Mouse (Mus musculus): ENCODE results near the gene Paqr4.

Paqr4 gene

DNA sequence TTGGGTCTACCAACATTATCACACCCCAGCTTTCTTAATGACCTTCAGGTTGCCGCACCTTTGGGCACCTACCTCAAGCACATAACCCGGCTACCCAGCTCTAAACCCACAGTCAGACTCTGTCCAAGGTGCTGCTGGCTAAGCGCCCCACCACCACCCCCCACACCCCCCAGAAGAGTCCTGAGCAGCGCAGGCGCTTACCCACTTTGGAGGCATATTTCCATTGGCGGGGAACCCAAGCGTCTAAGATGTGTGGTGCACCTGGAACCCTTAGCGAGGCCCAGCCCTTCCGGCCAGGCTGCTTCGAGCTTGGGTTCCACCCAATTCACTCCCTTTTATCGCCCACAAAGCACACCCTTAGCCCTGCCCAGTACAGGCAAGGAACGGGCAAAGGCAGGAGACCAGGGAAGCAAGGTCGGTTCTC, at the start of gene Paqr4:
TSS of gene Paqr4 (minus strand) at position 270 of the 424 bp plus-strand sequence.
- peaks cover 90% of the 10 kb centered on the region for H3K27me3 ChIP-seq (ENCODE audit: insufficient read depth, low read length)
- H3K4me1 ChIP-seq (replicated peaks; ENCODE audit: low read depth, low read length), result peaks cover 71% of the 10 kb centered on the region
- TF ChIP-seq NANOG (IDR thresholded peaks at IDR 0.05; ENCODE audit: borderline replicate concordance, low read length) (no peak), CTCF (conservative IDR thresholded peaks at IDR 0.05; ENCODE audit: low read length) (no peak), POU5F1 (IDR thresholded peaks at IDR 0.05; ENCODE audit: borderline replicate concordance, low read length) (no peak)
- peak within 1 kb of the TSS; percentile 82 for H3K4me3 ChIP-seq (replicated peaks; ENCODE audit: low read length)
- H3K9me3 ChIP-seq (ENCODE audit: low read length), result no peaks in the 10 kb centered on the region
- H3K36me3 ChIP-seq (ENCODE audit: insufficient read depth, low read length), result peaks cover 14% of the 10 kb centered on the region

DNA sequence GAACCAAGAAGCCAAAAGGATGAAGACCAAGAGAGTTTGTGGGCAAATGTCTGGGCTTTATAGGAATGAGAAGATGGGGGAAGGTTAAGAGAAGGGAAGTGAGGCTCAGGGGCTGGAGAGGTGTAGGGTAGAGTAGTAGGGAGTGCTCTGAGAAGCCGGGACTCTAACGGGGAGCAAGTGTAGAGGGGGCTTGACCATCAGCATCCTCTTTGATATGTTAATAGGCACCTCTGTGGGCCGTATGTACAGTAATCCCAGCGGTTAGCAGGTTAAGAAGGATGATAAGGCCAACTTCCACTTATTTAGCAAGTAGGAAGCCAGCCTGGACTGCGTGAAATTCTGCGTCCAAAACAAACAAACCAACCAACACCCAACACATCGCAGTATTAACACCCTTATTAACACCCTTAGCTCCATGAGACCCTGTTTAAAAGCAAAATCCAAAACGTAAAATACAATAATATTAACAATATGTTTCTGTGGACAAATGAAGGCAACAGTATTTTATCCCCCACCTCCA, 49.1 kb upstream of the Paqr4 start:
- peaks cover 62% of the 10 kb centered on the region for H3K4me1 ChIP-seq (replicated peaks; ENCODE audit: low read depth, low read length)

DNA sequence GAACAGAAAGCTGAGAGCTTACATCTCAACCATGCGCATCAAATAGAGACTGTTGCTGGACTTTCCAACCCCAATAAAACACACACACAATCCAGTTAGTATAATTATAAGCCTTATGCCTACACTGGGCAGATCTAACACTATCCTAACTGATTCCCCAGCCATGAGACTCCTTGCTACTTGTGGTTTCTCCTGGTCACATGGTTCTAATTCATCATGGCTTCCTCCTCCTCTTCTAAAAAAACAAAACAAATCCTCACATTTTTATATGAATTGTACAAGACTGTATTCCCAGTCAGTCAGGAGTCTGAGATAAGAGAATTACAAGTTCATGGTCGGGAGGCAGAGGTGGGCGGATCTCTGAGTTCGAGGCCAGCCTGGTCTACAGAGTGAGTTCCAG, 48.3 kb upstream of the Paqr4 start:
- H3K27me3 ChIP-seq (ENCODE audit: insufficient read depth, low read length), result peaks cover 31% of the 10 kb centered on the region
- TF ChIP-seq CTCF (conservative IDR thresholded peaks at IDR 0.05; ENCODE audit: low read length), result no peak
- no peak for TF ChIP-seq POU5F1 (IDR thresholded peaks at IDR 0.05; ENCODE audit: borderline replicate concordance, low read length)
- no peak for TF ChIP-seq NANOG (IDR thresholded peaks at IDR 0.05; ENCODE audit: borderline replicate concordance, low read length)
- no peaks in the 10 kb centered on the region for H3K36me3 ChIP-seq (ENCODE audit: insufficient read depth, low read length)
- no peaks in the 10 kb centered on the region for H3K9me3 ChIP-seq (ENCODE audit: low read length)
- H3K4me3 ChIP-seq (replicated peaks; ENCODE audit: low read length), result no peak overlapping the region
- H3K4me1 ChIP-seq (replicated peaks; ENCODE audit: low read depth, low read length), result peaks cover 59% of the 10 kb centered on the region

More for the DNA sequence above, 49.1 kb upstream of the Paqr4 start:
- Histone ChIP-seq H3K27me3 (ENCODE audit: insufficient read depth, low read length) (peaks cover 31% of the 10 kb centered on the region), H3K4me3 (replicated peaks; ENCODE audit: low read length) (peak overlapping the region; percentile 69), H3K9me3 (ENCODE audit: low read length) (no peaks in the 10 kb centered on the region), H3K36me3 (ENCODE audit: insufficient read depth, low read length) (no peaks in the 10 kb centered on the region)
- TF ChIP-seq NANOG (IDR thresholded peaks at IDR 0.05; ENCODE audit: borderline replicate concordance, low read length) (no peak), POU5F1 (IDR thresholded peaks at IDR 0.05; ENCODE audit: borderline replicate concordance, low read length) (0 out of 2 replicates have a peak, but pooled peaks have one; percentile 60), CTCF (conservative IDR thresholded peaks at IDR 0.05; ENCODE audit: low read length) (no peak)

DNA sequence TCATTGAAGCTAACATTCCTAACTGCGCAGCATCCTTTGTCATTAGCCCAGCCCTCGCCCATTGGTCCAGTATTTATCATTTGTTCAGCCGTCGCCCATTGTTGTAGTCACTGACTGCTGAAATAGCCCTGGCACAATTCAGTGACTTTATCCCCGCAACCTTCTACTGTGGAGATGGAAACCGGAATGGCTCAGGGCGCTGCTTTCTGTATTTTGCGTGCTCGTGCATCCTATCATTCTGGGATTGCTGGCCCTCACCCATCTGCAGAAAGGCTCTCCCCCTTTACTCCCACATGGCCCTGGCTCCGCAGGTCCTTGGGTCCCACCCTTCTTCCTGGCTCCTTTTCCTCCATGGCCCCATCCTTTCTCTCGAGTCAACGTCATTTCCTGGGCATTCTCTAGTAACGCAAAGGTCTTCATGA, 45.9 kb upstream of the Paqr4 start:
- peaks cover 49% of the 10 kb centered on the region for H3K4me1 ChIP-seq (replicated peaks; ENCODE audit: low read depth, low read length)
- no peaks in the 10 kb centered on the region for H3K9me3 ChIP-seq (ENCODE audit: low read length)
- H3K36me3 ChIP-seq (ENCODE audit: insufficient read depth, low read length), result no peaks in the 10 kb centered on the region
- peaks cover 21% of the 10 kb centered on the region for H3K27me3 ChIP-seq (ENCODE audit: insufficient read depth, low read length)
- no peak for TF ChIP-seq POU5F1 (IDR thresholded peaks at IDR 0.05; ENCODE audit: borderline replicate concordance, low read length)
- no peak for TF ChIP-seq CTCF (conservative IDR thresholded peaks at IDR 0.05; ENCODE audit: low read length)
- TF ChIP-seq NANOG (IDR thresholded peaks at IDR 0.05; ENCODE audit: borderline replicate concordance, low read length), result no peak
- H3K4me3 ChIP-seq (replicated peaks; ENCODE audit: low read length), result peak overlapping the region; percentile 82

DNA sequence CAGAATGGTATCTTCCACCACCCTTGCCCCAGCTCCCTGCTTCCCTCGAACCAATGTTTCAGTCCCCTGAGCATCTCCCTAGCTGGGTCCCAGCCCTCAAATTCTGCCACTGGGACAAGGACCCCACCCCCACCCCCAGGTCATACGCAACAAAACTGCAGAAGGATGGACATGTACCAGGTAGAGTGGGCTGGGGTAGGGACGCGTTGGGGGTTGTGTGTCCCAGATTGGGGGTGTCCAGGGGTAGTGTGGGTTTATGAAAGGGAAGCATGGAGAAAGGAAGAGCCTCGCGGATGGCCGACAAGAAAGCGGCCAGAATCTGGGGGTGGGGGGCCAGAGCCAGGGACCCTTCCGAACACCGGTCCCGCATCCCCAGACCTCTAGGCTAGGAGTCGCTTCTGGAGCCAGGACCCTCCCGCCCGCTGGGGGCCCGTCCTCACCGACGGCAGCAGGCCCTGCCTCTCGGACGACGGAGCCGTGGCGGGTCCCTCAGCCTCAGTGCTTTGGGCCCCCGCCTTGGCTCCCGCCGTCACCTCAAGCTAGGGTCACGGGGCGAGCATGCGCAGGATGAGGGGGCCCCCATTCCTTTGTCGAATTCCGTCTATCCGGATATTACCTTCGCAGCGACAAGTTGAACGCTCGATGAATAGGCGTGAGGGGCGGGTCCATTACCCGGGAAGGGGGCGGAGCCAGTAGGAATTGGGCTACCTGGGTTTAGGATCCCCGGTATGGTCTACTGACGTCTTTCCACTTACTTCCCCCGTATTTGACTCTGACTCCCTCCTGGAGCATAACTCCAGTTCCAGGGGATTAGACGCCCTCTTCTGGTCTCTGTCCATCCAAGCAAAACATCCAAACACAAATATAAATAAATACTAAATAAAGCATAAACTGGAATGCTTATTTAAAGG, 45.1 kb upstream of the Paqr4 start, which contains the start of gene Flywch2:
TSS of gene Flywch2 (minus strand) at position 521 of the 911 bp plus-strand sequence.
- Histone ChIP-seq H3K4me1 (replicated peaks; ENCODE audit: low read depth, low read length) (peaks cover 42% of the 10 kb centered on the region), H3K4me3 (replicated peaks; ENCODE audit: low read length) (peak within 1 kb of the TSS; percentile 82), H3K36me3 (ENCODE audit: insufficient read depth, low read length) (no peaks in the 10 kb centered on the region), H3K9me3 (ENCODE audit: low read length) (no peaks in the 10 kb centered on the region), H3K27me3 (ENCODE audit: insufficient read depth, low read length) (peaks cover 15% of the 10 kb centered on the region)
- TF ChIP-seq POU5F1 (IDR thresholded peaks at IDR 0.05; ENCODE audit: borderline replicate concordance, low read length) (no peak), CTCF (conservative IDR thresholded peaks at IDR 0.05; ENCODE audit: low read length) (no peak), NANOG (IDR thresholded peaks at IDR 0.05; ENCODE audit: borderline replicate concordance, low read length) (no peak)

DNA sequence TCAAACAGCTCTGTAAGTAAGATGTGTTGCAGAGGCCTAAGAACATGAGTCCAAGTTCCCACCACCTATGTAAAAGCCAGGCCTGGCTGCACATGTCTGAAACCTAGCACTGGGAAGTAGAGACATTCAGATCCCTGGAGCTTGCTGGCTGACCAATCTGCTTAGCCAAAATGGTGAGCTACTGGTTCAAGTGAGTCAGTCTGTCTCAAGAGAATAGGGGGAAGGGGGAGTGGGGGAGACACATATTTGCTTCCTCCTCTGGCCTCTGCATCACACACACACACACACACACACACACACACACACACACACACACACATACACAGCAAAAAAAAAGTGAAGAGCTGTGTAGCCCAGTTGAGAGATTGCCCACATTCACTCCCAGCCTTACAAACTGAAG, 42.7 kb upstream of the Paqr4 start:
- TF ChIP-seq NANOG (IDR thresholded peaks at IDR 0.05; ENCODE audit: borderline replicate concordance, low read length) (no peak), POU5F1 (IDR thresholded peaks at IDR 0.05; ENCODE audit: borderline replicate concordance, low read length) (no peak), CTCF (conservative IDR thresholded peaks at IDR 0.05; ENCODE audit: low read length) (no peak)
- Histone ChIP-seq H3K36me3 (ENCODE audit: insufficient read depth, low read length) (no peaks in the 10 kb centered on the region), H3K4me3 (replicated peaks; ENCODE audit: low read length) (no peak overlapping the region), H3K9me3 (ENCODE audit: low read length) (no peaks in the 10 kb centered on the region), H3K4me1 (replicated peaks; ENCODE audit: low read depth, low read length) (peaks cover 38% of the 10 kb centered on the region), H3K27me3 (ENCODE audit: insufficient read depth, low read length) (peaks cover 9% of the 10 kb centered on the region)

DNA sequence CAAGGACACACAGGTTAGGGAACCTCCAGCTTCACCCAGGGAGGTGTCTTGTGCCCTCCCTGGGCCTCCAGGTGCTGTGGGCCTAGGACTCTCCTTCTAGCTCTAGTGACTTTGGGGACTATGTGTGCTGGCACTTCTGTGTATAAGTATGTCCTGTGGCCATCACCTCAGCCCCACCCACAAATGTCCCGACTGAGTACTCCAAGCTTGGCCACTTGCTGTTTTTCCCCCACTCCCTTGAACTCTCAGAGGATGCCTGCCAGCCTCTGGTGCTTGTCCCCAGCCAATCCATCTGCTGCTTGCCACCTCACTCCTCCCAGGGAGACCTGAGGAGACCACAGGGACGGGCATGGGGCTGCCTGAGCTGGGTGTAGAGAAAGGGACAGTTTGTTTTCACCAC, 37.8 kb upstream of the Paqr4 start:
- Histone ChIP-seq H3K4me1 (replicated peaks; ENCODE audit: low read depth, low read length) (peaks cover 16% of the 10 kb centered on the region), H3K36me3 (ENCODE audit: insufficient read depth, low read length) (no peaks in the 10 kb centered on the region), H3K9me3 (ENCODE audit: low read length) (no peaks in the 10 kb centered on the region), H3K4me3 (replicated peaks; ENCODE audit: low read length) (no peak overlapping the region), H3K27me3 (ENCODE audit: insufficient read depth, low read length) (no peaks in the 10 kb centered on the region; the same call in 1 of the 2 replicates)
- no peak for TF ChIP-seq CTCF (conservative IDR thresholded peaks at IDR 0.05; ENCODE audit: low read length)
- TF ChIP-seq NANOG (IDR thresholded peaks at IDR 0.05; ENCODE audit: borderline replicate concordance, low read length), result no peak
- no peak for TF ChIP-seq POU5F1 (IDR thresholded peaks at IDR 0.05; ENCODE audit: borderline replicate concordance, low read length)

DNA sequence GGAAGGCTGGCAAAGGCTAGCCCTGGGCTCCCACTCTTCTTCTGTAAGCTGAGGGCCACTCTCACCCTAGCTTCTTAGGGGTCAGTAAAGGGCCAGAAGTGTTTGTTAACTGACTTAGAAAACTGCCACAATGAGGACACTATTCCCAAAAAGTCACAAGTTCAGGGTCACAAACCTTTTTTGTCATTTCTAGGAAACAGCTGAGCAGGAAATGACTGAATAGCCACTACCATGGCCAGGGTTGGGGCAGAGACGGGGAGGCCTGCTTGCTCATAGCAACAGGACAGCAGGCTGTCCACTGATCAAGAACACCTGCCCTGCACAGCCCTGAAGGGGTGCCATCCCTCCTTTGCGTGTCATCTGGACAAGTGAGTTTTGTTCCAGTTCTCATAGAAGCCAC, 36.5 kb upstream of the Paqr4 start:
- Histone ChIP-seq H3K4me3 (replicated peaks; ENCODE audit: low read length) (no peak overlapping the region), H3K4me1 (replicated peaks; ENCODE audit: low read depth, low read length) (peaks cover 16% of the 10 kb centered on the region), H3K27me3 (ENCODE audit: insufficient read depth, low read length) (no peaks in the 10 kb centered on the region; the same call in 1 of the 2 replicates), H3K9me3 (ENCODE audit: low read length) (no peaks in the 10 kb centered on the region), H3K36me3 (ENCODE audit: insufficient read depth, low read length) (no peaks in the 10 kb centered on the region)
- no peak for TF ChIP-seq NANOG (IDR thresholded peaks at IDR 0.05; ENCODE audit: borderline replicate concordance, low read length)
- TF ChIP-seq POU5F1 (IDR thresholded peaks at IDR 0.05; ENCODE audit: borderline replicate concordance, low read length), result no peak
- no peak for TF ChIP-seq CTCF (conservative IDR thresholded peaks at IDR 0.05; ENCODE audit: low read length)

All from E14TG2a.4 (cell line).